Mouse (Mus musculus) heart, adult 8-10 months (tissue): ENCODE measurements around the gene Blvrb. TPM values are rescaled to one million over a fixed set of nuclear protein-coding genes. Genes with fewer than 3 reads are reported as not detected.

ENCODE experiments used
- DNase-seq: peaks from one replicate; pipeline ENCODE4 v3.0.0; 2022; ENCODE audit warnings: low spot score
- total RNA-seq, 4 experiments: library from RNA; stranded (reverse); gene quantifications; 2 replicates each; pipeline ENCODE4 v1.2.4; 2022

The Blvrb gene
- total RNA-seq, 4 experiments from 2014 or later = 27.7 to 29.2 (median 29.0) TPM

GRCm38 (mm10) chr7:27448421-27449206 lies 836 bp downstream of the Blvrb start:
- DNase-seq = no peak

GRCm38 (mm10) chr7:27449256-27449862 lies 1.6 kb downstream of the Blvrb start:
- peak; percentile 83 for DNase-seq

GRCm38 (mm10) chr7:27451359-27451758 lies 3.6 kb downstream of the Blvrb start:
- no peak for DNase-seq

GRCm38 (mm10) chr7:27452206-27452770 lies 4.5 kb downstream of the Blvrb start:
- no peak for DNase-seq

- no peak for DNase-seq
Measured at GRCm38 (mm10) chr7:27454461-27455121, 6.8 kb downstream of the Blvrb start.

- DNase-seq = no peak
Measured at GRCm38 (mm10) chr7:27455273-27455672, 7.5 kb downstream of the Blvrb start.

GRCm38 (mm10) chr7:27458614-27459013 lies 10.8 kb downstream of the Blvrb start:
- no peak for DNase-seq

GRCm38 (mm10) chr7:27459640-27460039 lies 11.9 kb downstream of the Blvrb start:
- DNase-seq = no peak

- no peak for DNase-seq
Measured at GRCm38 (mm10) chr7:27460477-27460876, 12.7 kb downstream of the Blvrb start.

GRCm38 (mm10) chr7:27467648-27468047 lies 19.9 kb downstream of the Blvrb start:
- DNase-seq = no peak

GRCm38 (mm10) chr7:27471390-27472120 lies 23.8 kb downstream of the Blvrb start:
- no peak for DNase-seq

GRCm38 (mm10) chr7:27472596-27472995 lies 24.8 kb downstream of the Blvrb start:
- DNase-seq = no peak

GRCm38 (mm10) chr7:27473156-27473834 lies 25.5 kb downstream of the Blvrb start, which contains the start of gene Sertad3:
TSS of gene Sertad3 (plus strand) at chr7:27473768.
- peak; percentile 99 for DNase-seq

- DNase-seq = no peak
Measured at GRCm38 (mm10) chr7:27473835-27474489, 26.2 kb downstream of the Blvrb start.

GRCm38 (mm10) chr7:27474490-27474954 lies 26.7 kb downstream of the Blvrb start:
- peak; percentile 98 for DNase-seq

GRCm38 (mm10) chr7:27475596-27475995 lies 27.8 kb downstream of the Blvrb start:
- DNase-seq = no peak

GRCm38 (mm10) chr7:27476098-27476635 lies 28.4 kb downstream of the Blvrb start:
- no peak for DNase-seq

GRCm38 (mm10) chr7:27478561-27478960 lies 30.8 kb downstream of the Blvrb start:
- no peak for DNase-seq

- no peak for DNase-seq
Measured at GRCm38 (mm10) chr7:27479750-27480149, 32.0 kb downstream of the Blvrb start.

GRCm38 (mm10) chr7:27480506-27480905 lies 32.7 kb downstream of the Blvrb start:
- DNase-seq = no peak
